Comparison of ENCODE assay signal across 9 mouse cellular contexts in the genomic region with DNA sequence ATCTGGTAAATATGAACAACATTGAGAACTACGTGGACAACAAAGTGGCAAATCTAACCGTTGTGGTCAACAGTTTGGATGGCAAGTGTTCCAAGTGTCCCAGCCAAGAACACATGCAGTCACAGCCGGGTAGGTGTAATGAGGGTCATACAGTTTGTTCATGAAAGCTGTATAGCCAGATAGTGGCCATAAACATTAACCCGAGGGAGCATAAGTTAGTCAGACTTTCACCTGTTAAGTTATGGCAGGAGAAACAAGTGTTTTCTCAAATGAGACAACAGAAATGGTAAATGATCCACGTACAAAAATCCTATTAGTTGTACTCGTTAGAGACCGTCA. TPM values are rescaled to one million over a fixed set of nuclear protein-coding genes. Genes with fewer than 3 reads are reported as not detected.
DNase-seq lines count a peak whose midpoint lies in the region; ATAC-seq and TF ChIP-seq lines count a peak whose summit lies in the region.
"Had no signal": no experiment of that assay in that cellular context is flagged by ENCODE, and none has a peak within 500 bp of the region (broad histone marks: within the 10 kb centered on the region; RNA-seq: fewer than 3 reads in every experiment).

No protein-coding gene starts in this region.

- 64% methylated on average over 7 of the region's 7 CpGs for WGBS in kidney, embryonic 15.5 days
- WGBS in hindbrain, embryonic 15.5 days, result 63% methylated on average over 7 of the region's 7 CpGs
- 70% methylated on average over 7 of the region's 7 CpGs for WGBS in midbrain, embryonic 14.5 days

- no peak for ATAC-seq in kidney, embryonic 15.5 days (replicated peaks; ENCODE audit: low FRiP score)
- ATAC-seq in hindbrain, embryonic 15.5 days (ENCODE audit: low FRiP score, low read depth), result no peak
- no peak for ATAC-seq in midbrain, embryonic 14.5 days (ENCODE audit: low FRiP score, low TSS enrichment)
- ATAC-seq: Patski had no signal

- no peak overlapping the region for H3K9ac ChIP-seq in kidney, embryonic 15.5 days
- H3K9ac ChIP-seq in hindbrain, embryonic 15.5 days, result peak overlapping the region; percentile 51; the same call in 1 of the 2 replicates
- H3K9ac ChIP-seq in midbrain, embryonic 14.5 days (replicated peaks; ENCODE audit: low read length), result peak overlapping the region; percentile 68

- TF ChIP-seq CTCF in cortical plate, adult 2 months (IDR thresholded peaks at IDR 0.05; ENCODE audit: extremely low read depth, insufficient read depth, low read length), result no peak

- no peak overlapping the region for H3K27ac ChIP-seq in kidney, embryonic 15.5 days
- H3K27ac ChIP-seq in cortical plate, adult 2 months (ENCODE audit: insufficient read depth, low read length), result no peak overlapping the region
- H3K27ac ChIP-seq in hindbrain, embryonic 15.5 days (replicated peaks), result no peak overlapping the region
- H3K27ac ChIP-seq in midbrain, embryonic 14.5 days (replicated peaks; ENCODE audit: low read depth, low read length), result no peak overlapping the region

- H3K4me2 ChIP-seq in kidney, embryonic 15.5 days, result peak overlapping the region; percentile 92
- peak overlapping the region; percentile 85 for H3K4me2 ChIP-seq in hindbrain, embryonic 15.5 days
- H3K4me2 ChIP-seq in midbrain, embryonic 14.5 days (ENCODE audit: low read length), result peak overlapping the region; percentile 91

- peak overlapping the region; percentile 48 for H3K4me3 ChIP-seq in kidney, embryonic 15.5 days (replicated peaks)
- H3K4me3 ChIP-seq in cortical plate, adult 2 months (ENCODE audit: insufficient read depth, low read length), result peak overlapping the region; percentile 34; the same call in 1 of the 2 replicates
- H3K4me3 ChIP-seq in hindbrain, embryonic 15.5 days, result peak overlapping the region; percentile 49
- H3K4me3 ChIP-seq in midbrain, embryonic 14.5 days (replicated peaks; ENCODE audit: low read depth, low read length), result peak overlapping the region; percentile 50

- no peak for DNase-seq in kidney, postnatal 36 days
- DNase-seq in midbrain, embryonic 14.5 days, result peak; percentile 23
- DNase-seq in adrenal gland, postnatal 10 days, result no peak
- no peak for DNase-seq in cerebellum, adult 11-12 months
- DNase-seq in gastrocnemius, postnatal 4 days (ENCODE audit: low spot score in 2 of 2), result no peak

- H3K4me1 ChIP-seq in kidney, embryonic 15.5 days, result peaks cover 11% of the 10 kb centered on the region
- H3K4me1 ChIP-seq in cortical plate, adult 2 months (ENCODE audit: control insufficient read depth, insufficient read depth, low read length), result no peaks in the 10 kb centered on the region
- H3K4me1 ChIP-seq in hindbrain, embryonic 15.5 days (replicated peaks), result peaks cover 18% of the 10 kb centered on the region
- no peaks in the 10 kb centered on the region; the same call in 1 of the 2 replicates for H3K4me1 ChIP-seq in midbrain, embryonic 14.5 days (ENCODE audit: control insufficient read depth, insufficient read depth, low read length)

- no peaks in the 10 kb centered on the region for H3K36me3 ChIP-seq in kidney, embryonic 15.5 days
- no peaks in the 10 kb centered on the region for H3K36me3 ChIP-seq in hindbrain, embryonic 15.5 days
- no peaks in the 10 kb centered on the region for H3K36me3 ChIP-seq in midbrain, embryonic 14.5 days (ENCODE audit: control insufficient read depth, insufficient read depth, low read length)

- TF ChIP-seq POLR2A in cortical plate, adult 2 months (IDR thresholded peaks at IDR 0.05; ENCODE audit: extremely low read depth, insufficient read depth, low read length), result no peak

- peaks cover 53% of the 10 kb centered on the region for H3K27me3 ChIP-seq in kidney, embryonic 15.5 days
- no peaks in the 10 kb centered on the region for H3K27me3 ChIP-seq in hindbrain, embryonic 15.5 days
- H3K27me3 ChIP-seq in midbrain, embryonic 14.5 days (ENCODE audit: control insufficient read depth, insufficient read depth, low read length), result no peaks in the 10 kb centered on the region

- no peaks in the 10 kb centered on the region for H3K9me3 ChIP-seq in kidney, embryonic 15.5 days (replicated peaks)
- no peaks in the 10 kb centered on the region for H3K9me3 ChIP-seq in hindbrain, embryonic 15.5 days
- H3K9me3 ChIP-seq in midbrain, embryonic 14.5 days (ENCODE audit: control insufficient read depth, low read length), result no peaks in the 10 kb centered on the region

RNA-seq across cellular contexts. Expression of gene Fgl2, which starts 0.7 kb away (rescaled TPM):
- polyA plus RNA-seq in kidney, embryonic 15.5 days (2015; fragmentation: Nextera tagmentation; extraction: Ambion mirVana), result 3.2 and 3.3 TPM in 2 replicates
- polyA plus RNA-seq in cortical plate, adult 2 months (2012; rRNA removed), result 0.81 and 1.1 TPM in 2 replicates
- 4.5 and 5.1 TPM in 2 replicates for polyA plus RNA-seq in hindbrain, embryonic 15.5 days (2015; fragmentation: Nextera tagmentation; extraction: Ambion mirVana)
- polyA plus RNA-seq in midbrain, embryonic 14.5 days (2014; fragmentation: Nextera tagmentation; extraction: Ambion mirVana), result 1.8 and 2.3 TPM in 2 replicates
- 1 to 10 TPM; 7.5 to 9.0 TPM for total RNA-seq in adrenal gland, postnatal 10 days (2021)
- 1 to 10 TPM; 5.1 to 6.3 TPM for total RNA-seq in gastrocnemius, postnatal 4 days (2021)
- polyA plus RNA-seq: Patski had no signal

RNA-seq across cellular contexts. Expression of gene Ccdc146, which starts 51.3 kb away (rescaled TPM):
- not detected in 2 replicates for polyA plus RNA-seq in kidney, embryonic 15.5 days (2015; fragmentation: Nextera tagmentation; extraction: Ambion mirVana)
- polyA plus RNA-seq in cortical plate, adult 2 months (2012; rRNA removed), result 0.19 and 0.46 TPM in 2 replicates
- polyA plus RNA-seq in hindbrain, embryonic 15.5 days (2015; fragmentation: Nextera tagmentation; extraction: Ambion mirVana), result 1.0 and 1.2 TPM in 2 replicates
- polyA plus RNA-seq in midbrain, embryonic 14.5 days (2014; fragmentation: Nextera tagmentation; extraction: Ambion mirVana), result 0.07 and 0.36 TPM in 2 replicates
- under 1 TPM in 1 of 2 experiments, not detected in 1; 0.15 TPM for total RNA-seq in adrenal gland, postnatal 10 days (2021)
- 1 to 10 TPM in 1 of 2 experiments, under 1 TPM in 1; 0.96 to 1.1 TPM for total RNA-seq in gastrocnemius, postnatal 4 days (2021)

RNA-seq across cellular contexts. Expression of gene Fam185a, which starts 51.6 kb away (rescaled TPM):
- polyA plus RNA-seq in kidney, embryonic 15.5 days (2015; fragmentation: Nextera tagmentation; extraction: Ambion mirVana), result 6.2 and 6.4 TPM in 2 replicates
- 6.6 and 7.4 TPM in 2 replicates for polyA plus RNA-seq in cortical plate, adult 2 months (2012; rRNA removed)
- 9.0 and 9.3 TPM in 2 replicates for polyA plus RNA-seq in hindbrain, embryonic 15.5 days (2015; fragmentation: Nextera tagmentation; extraction: Ambion mirVana)
- polyA plus RNA-seq in midbrain, embryonic 14.5 days (2014; fragmentation: Nextera tagmentation; extraction: Ambion mirVana), result 7.9 and 8.4 TPM in 2 replicates
- 10 to 100 TPM; 12.9 to 13.2 TPM for total RNA-seq in adrenal gland, postnatal 10 days (2021)
- total RNA-seq in gastrocnemius, postnatal 4 days (2021), result 1 to 10 TPM; 4.1 to 4.9 TPM
